Mouse (Mus musculus): ENCODE measurements around the gene Cyld. TPM values are rescaled to one million over a fixed set of nuclear protein-coding genes. Genes with fewer than 3 reads are reported as not detected.

Cyld gene
- polyA plus RNA-seq, 1 experiment from 2014 or later: 12.8 TPM

GRCm38 (mm10) chr8:88683656-88684289, 13.1 kb upstream of the Cyld start:
- H3K4me1 ChIP-seq (ENCODE audit: control insufficient read depth, insufficient read depth, low read length): 0 out of 2 replicates have a peak, but pooled peaks cover under 1% of the 10 kb centered on the region
- no peaks in the 10 kb centered on the region for H3K9me3 ChIP-seq (ENCODE audit: control insufficient read depth, low read length)
- no peak overlapping the region for H3K27ac ChIP-seq (ENCODE audit: low read length)
- no peak overlapping the region for H3K4me3 ChIP-seq (ENCODE audit: low read length)
- H3K27me3 ChIP-seq (replicated peaks; ENCODE audit: control insufficient read depth, insufficient read depth, low read length): no peaks in the 10 kb centered on the region
- no peak overlapping the region for H3K4me2 ChIP-seq (ENCODE audit: low read depth, low read length)
- 76% methylated on average over 7 of the region's 7 CpGs for WGBS
- ATAC-seq: no peak
- no peaks in the 10 kb centered on the region for H3K36me3 ChIP-seq (ENCODE audit: control insufficient read depth, insufficient read depth, low read length)
- H3K9ac ChIP-seq (ENCODE audit: low read depth, low read length): no peak overlapping the region

- Histone ChIP-seq H3K27ac (ENCODE audit: low read length) (no peak overlapping the region), H3K9ac (ENCODE audit: low read depth, low read length) (no peak overlapping the region), H3K4me1 (ENCODE audit: control insufficient read depth, insufficient read depth, low read length) (0 out of 2 replicates have a peak, but pooled peaks cover 2% of the 10 kb centered on the region), H3K9me3 (ENCODE audit: control insufficient read depth, low read length) (no peaks in the 10 kb centered on the region), H3K4me2 (ENCODE audit: low read depth, low read length) (no peak overlapping the region), H3K36me3 (ENCODE audit: control insufficient read depth, insufficient read depth, low read length) (no peaks in the 10 kb centered on the region), H3K4me3 (ENCODE audit: low read length) (no peak overlapping the region), H3K27me3 (replicated peaks; ENCODE audit: control insufficient read depth, insufficient read depth, low read length) (no peaks in the 10 kb centered on the region)
- no peak for ATAC-seq
- 57% methylated on average over 9 of the region's 9 CpGs for WGBS
These were observed 10.5 kb upstream of the Cyld start for GRCm38 (mm10) chr8:88686226-88686905.

GRCm38 (mm10) chr8:88686906-88687235, 10.0 kb upstream of the Cyld start:
- Histone ChIP-seq H3K4me2 (ENCODE audit: low read depth, low read length) (no peak overlapping the region), H3K4me3 (ENCODE audit: low read length) (no peak overlapping the region), H3K9me3 (ENCODE audit: control insufficient read depth, low read length) (no peaks in the 10 kb centered on the region), H3K36me3 (ENCODE audit: control insufficient read depth, insufficient read depth, low read length) (no peaks in the 10 kb centered on the region), H3K27me3 (replicated peaks; ENCODE audit: control insufficient read depth, insufficient read depth, low read length) (no peaks in the 10 kb centered on the region), H3K27ac (ENCODE audit: low read length) (no peak overlapping the region), H3K9ac (ENCODE audit: low read depth, low read length) (no peak overlapping the region), H3K4me1 (ENCODE audit: control insufficient read depth, insufficient read depth, low read length) (0 out of 2 replicates have a peak, but pooled peaks cover 2% of the 10 kb centered on the region)
- 82% methylated on average over 8 of the region's 8 CpGs for WGBS
- ATAC-seq: no peak

DNA sequence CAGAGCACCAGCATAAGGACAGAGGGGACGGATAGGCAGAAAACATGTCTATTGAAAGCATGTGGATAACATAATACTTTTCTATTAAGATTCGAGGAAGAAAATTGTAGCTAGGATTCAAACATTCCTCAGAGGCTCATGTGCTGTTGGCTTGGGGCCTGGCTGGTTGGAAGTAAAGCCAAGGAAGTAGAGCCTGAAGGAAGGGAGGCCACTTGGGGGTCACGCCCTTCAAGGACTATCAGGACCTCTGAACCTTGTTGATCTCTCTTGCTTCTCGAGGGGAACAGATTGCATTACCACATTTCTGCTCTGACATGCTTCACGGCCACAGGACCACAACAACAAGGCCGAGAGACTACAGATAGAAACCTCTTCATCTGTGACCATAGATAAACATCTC, 7.7 kb upstream of the Cyld start:
- WGBS: 78% methylated on average over 6 of the region's 6 CpGs
- no peak overlapping the region for H3K9ac ChIP-seq (ENCODE audit: low read depth, low read length)
- H3K27ac ChIP-seq (ENCODE audit: low read length): no peak overlapping the region
- H3K9me3 ChIP-seq (ENCODE audit: control insufficient read depth, low read length): no peaks in the 10 kb centered on the region
- H3K36me3 ChIP-seq (ENCODE audit: control insufficient read depth, insufficient read depth, low read length): no peaks in the 10 kb centered on the region
- no peak overlapping the region for H3K4me3 ChIP-seq (ENCODE audit: low read length)
- no peaks in the 10 kb centered on the region for H3K27me3 ChIP-seq (replicated peaks; ENCODE audit: control insufficient read depth, insufficient read depth, low read length)
- 0 out of 2 replicates have a peak, but pooled peaks cover 2% of the 10 kb centered on the region for H3K4me1 ChIP-seq (ENCODE audit: control insufficient read depth, insufficient read depth, low read length)
- H3K4me2 ChIP-seq (ENCODE audit: low read depth, low read length): no peak overlapping the region
- no peak for ATAC-seq

- H3K27ac ChIP-seq (ENCODE audit: low read length): no peak overlapping the region
- no peak overlapping the region for H3K9ac ChIP-seq (ENCODE audit: low read depth, low read length)
- no peaks in the 10 kb centered on the region for H3K36me3 ChIP-seq (ENCODE audit: control insufficient read depth, insufficient read depth, low read length)
- ATAC-seq: no peak
- no peak overlapping the region for H3K4me3 ChIP-seq (ENCODE audit: low read length)
- no peaks in the 10 kb centered on the region for H3K27me3 ChIP-seq (replicated peaks; ENCODE audit: control insufficient read depth, insufficient read depth, low read length)
- 0 out of 2 replicates have a peak, but pooled peaks cover 2% of the 10 kb centered on the region for H3K4me1 ChIP-seq (ENCODE audit: control insufficient read depth, insufficient read depth, low read length)
- WGBS: 84% methylated on average over 6 of the region's 6 CpGs
- no peak overlapping the region for H3K4me2 ChIP-seq (ENCODE audit: low read depth, low read length)
- H3K9me3 ChIP-seq (ENCODE audit: control insufficient read depth, low read length): no peaks in the 10 kb centered on the region
These were observed 6.9 kb upstream of the Cyld start for GRCm38 (mm10) chr8:88689891-88690290.

DNA sequence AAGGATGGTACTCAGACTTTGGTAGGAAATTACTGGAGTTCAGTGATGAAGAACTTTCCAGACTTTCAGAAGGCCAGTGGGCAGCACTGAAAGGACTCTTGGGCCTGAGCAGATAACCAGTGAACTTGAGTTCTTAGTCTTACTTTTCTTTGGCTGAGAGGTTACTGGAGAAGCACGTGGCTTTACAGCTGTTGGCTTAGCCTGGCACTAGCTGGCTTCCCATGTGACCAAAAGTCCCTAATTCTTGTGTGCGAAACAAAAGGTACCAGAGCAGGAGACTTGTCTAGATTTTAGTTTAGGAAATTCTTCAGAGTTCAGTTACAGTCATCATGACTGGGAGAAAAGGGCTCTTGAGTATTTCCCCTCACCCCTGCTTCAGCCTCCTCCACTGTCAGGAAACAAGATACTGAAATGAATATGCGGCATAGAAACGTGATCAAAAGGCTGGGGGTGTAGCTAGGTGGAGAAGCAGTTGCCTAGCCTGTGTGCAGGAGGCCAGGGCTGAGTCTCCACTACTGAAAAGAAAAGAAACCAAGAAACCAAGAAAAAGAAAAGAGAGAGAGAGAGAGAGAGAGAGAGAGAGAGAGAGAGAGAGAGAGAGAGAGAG, 5.4 kb upstream of the Cyld start:
- 44% methylated on average over 4 of the region's 4 CpGs for WGBS
- H3K4me2 ChIP-seq (ENCODE audit: low read depth, low read length): no peak overlapping the region
- no peak overlapping the region for H3K4me3 ChIP-seq (ENCODE audit: low read length)
- 0 out of 2 replicates have a peak, but pooled peaks cover 2% of the 10 kb centered on the region for H3K4me1 ChIP-seq (ENCODE audit: control insufficient read depth, insufficient read depth, low read length)
- H3K9ac ChIP-seq (ENCODE audit: low read depth, low read length): no peak overlapping the region
- ATAC-seq: no peak
- H3K27me3 ChIP-seq (replicated peaks; ENCODE audit: control insufficient read depth, insufficient read depth, low read length): no peaks in the 10 kb centered on the region
- no peaks in the 10 kb centered on the region for H3K36me3 ChIP-seq (ENCODE audit: control insufficient read depth, insufficient read depth, low read length)
- no peaks in the 10 kb centered on the region for H3K9me3 ChIP-seq (ENCODE audit: control insufficient read depth, low read length)
- no peak overlapping the region for H3K27ac ChIP-seq (ENCODE audit: low read length)

- Histone ChIP-seq H3K4me3 (ENCODE audit: low read length) (no peak overlapping the region), H3K9ac (ENCODE audit: low read depth, low read length) (no peak overlapping the region), H3K36me3 (ENCODE audit: control insufficient read depth, insufficient read depth, low read length) (no peaks in the 10 kb centered on the region), H3K4me1 (ENCODE audit: control insufficient read depth, insufficient read depth, low read length) (0 out of 2 replicates have a peak, but pooled peaks cover 2% of the 10 kb centered on the region), H3K27me3 (replicated peaks; ENCODE audit: control insufficient read depth, insufficient read depth, low read length) (no peaks in the 10 kb centered on the region), H3K4me2 (ENCODE audit: low read depth, low read length) (no peak overlapping the region), H3K9me3 (ENCODE audit: control insufficient read depth, low read length) (no peaks in the 10 kb centered on the region), H3K27ac (ENCODE audit: low read length) (no peak overlapping the region)
- no peak for ATAC-seq
- WGBS: 31% methylated on average over 7 of the region's 7 CpGs
These were observed 4.9 kb upstream of the Cyld start for GRCm38 (mm10) chr8:88691961-88692360.

GRCm38 (mm10) chr8:88692866-88693265, 4.0 kb upstream of the Cyld start:
- H3K27ac ChIP-seq (ENCODE audit: low read length): no peak overlapping the region
- H3K4me1 ChIP-seq (ENCODE audit: control insufficient read depth, insufficient read depth, low read length): peaks cover 5% of the 10 kb centered on the region; the same call in 1 of the 2 replicates
- no peak overlapping the region for H3K4me3 ChIP-seq (ENCODE audit: low read length)
- 86% methylated on average over 6 of the region's 6 CpGs for WGBS
- H3K9me3 ChIP-seq (ENCODE audit: control insufficient read depth, low read length): no peaks in the 10 kb centered on the region
- H3K27me3 ChIP-seq (replicated peaks; ENCODE audit: control insufficient read depth, insufficient read depth, low read length): no peaks in the 10 kb centered on the region
- ATAC-seq: no peak
- no peak overlapping the region for H3K4me2 ChIP-seq (ENCODE audit: low read depth, low read length)
- no peak overlapping the region for H3K9ac ChIP-seq (ENCODE audit: low read depth, low read length)
- no peaks in the 10 kb centered on the region for H3K36me3 ChIP-seq (ENCODE audit: control insufficient read depth, insufficient read depth, low read length)

GRCm38 (mm10) chr8:88693376-88693775, 3.5 kb upstream of the Cyld start:
- peaks cover 8% of the 10 kb centered on the region; the same call in 1 of the 2 replicates for H3K4me1 ChIP-seq (ENCODE audit: control insufficient read depth, insufficient read depth, low read length)
- no peaks in the 10 kb centered on the region for H3K27me3 ChIP-seq (replicated peaks; ENCODE audit: control insufficient read depth, insufficient read depth, low read length)

More at GRCm38 (mm10) chr8:88693376-88693775, 3.5 kb upstream of the Cyld start:
- no peaks in the 10 kb centered on the region for H3K36me3 ChIP-seq (ENCODE audit: control insufficient read depth, insufficient read depth, low read length)
- no peak overlapping the region for H3K4me3 ChIP-seq (ENCODE audit: low read length)
- H3K4me2 ChIP-seq (ENCODE audit: low read depth, low read length): no peak overlapping the region
- 82% methylated on average over 4 of the region's 4 CpGs for WGBS
- ATAC-seq: no peak
- no peak overlapping the region for H3K27ac ChIP-seq (ENCODE audit: low read length)
- no peaks in the 10 kb centered on the region for H3K9me3 ChIP-seq (ENCODE audit: control insufficient read depth, low read length)
- H3K9ac ChIP-seq (ENCODE audit: low read depth, low read length): no peak overlapping the region
